Mouse (Mus musculus) stomach, postnatal 0 days (tissue): ENCODE measurements around the gene Nabp2.

ENCODE experiments used
- CTCF ChIP-seq: IDR thresholded peaks from 2 replicates; pipeline ENCODE4 v1.5.1; 2016; ENCODE audit warnings: antibody characterized with exemption, low read depth, mild to moderate bottlenecking, moderate library complexity
- EP300 ChIP-seq: optimal IDR thresholded peaks from 2 replicates; pipeline ENCODE3; 2016; ENCODE audit warnings: antibody characterized with exemption

- no peak for TF ChIP-seq EP300
- TF ChIP-seq CTCF: peak; percentile 20; the same call in 1 of the 2 replicates
Measured at GRCm38 (mm10) chr10:128377222-128377939, 33.9 kb downstream of the Nabp2 start.
